Mouse (Mus musculus): ENCODE measurements around the gene Btnl6.

DNA sequence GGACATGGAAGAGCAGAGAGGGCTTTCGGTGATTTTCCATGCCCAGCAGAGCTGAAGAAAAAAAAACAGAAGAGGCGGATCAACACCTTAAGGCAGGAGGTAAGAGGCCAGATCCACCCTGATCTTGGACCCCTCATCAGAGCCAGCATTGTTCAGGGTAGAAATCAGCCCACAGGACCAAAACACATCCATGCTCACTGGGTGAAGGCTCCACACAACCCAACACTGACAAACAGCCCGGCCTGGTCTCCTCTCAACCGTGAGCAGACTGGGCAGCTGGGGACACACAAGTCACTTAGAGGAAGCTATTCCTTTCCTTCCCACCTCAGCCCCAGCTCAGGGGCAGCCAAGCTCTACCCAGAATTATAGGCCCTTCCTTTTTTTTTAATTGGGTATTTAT is 30.4 kb upstream of the Btnl6 start:
- TF ChIP-seq E2F4 (IDR thresholded peaks at IDR 0.05; ENCODE audit: insufficient read depth) (no peak), POLR2AphosphoS2 (IDR thresholded peaks at IDR 0.05; ENCODE audit: insufficient read length, low read depth) (no peak)
